Mouse (Mus musculus) forebrain, postnatal 0 days (tissue): ENCODE results near the gene Baat. TPM values are rescaled to one million over a fixed set of nuclear protein-coding genes. Genes with fewer than 3 reads are reported as not detected.

Source experiments
- ATAC-seq: fragments of 200-750 bp; cut with Nextera tagmentation; 2 replicates; pipeline ENCODE4 v1.8.0; 2017; ENCODE audit warnings: mild to moderate bottlenecking, moderate library complexity
- DNase-seq: peaks from one replicate; pipeline ENCODE4 v3.0.0-alpha.2; 2015
- H3K27ac ChIP-seq: fragments of 300-500 bp; sonication (generic); 2 replicates; pipeline ENCODE4 v1.5.1; 2014; ENCODE audit warnings: low read depth, mild to moderate bottlenecking, antibody characterized with exemption, low read length, moderate library complexity, mixed read lengths
- H3K27me3 ChIP-seq: fragments of 300-500 bp; sonication (generic); 2 replicates; pipeline ENCODE4 v1.6.1; 2014; ENCODE audit warnings: mild to moderate bottlenecking, low read length, mixed read lengths; ENCODE audit not compliant: insufficient read depth
- H3K36me3 ChIP-seq: fragments of 300-500 bp; sonication (generic); 2 replicates; pipeline ENCODE4 v1.6.1; 2014; ENCODE audit warnings: mild to moderate bottlenecking, moderate library complexity; ENCODE audit not compliant: insufficient read depth
- H3K4me1 ChIP-seq: fragments of 300-500 bp; sonication (generic); 2 replicates; pipeline ENCODE4 v1.6.1; 2014; ENCODE audit warnings: antibody characterized with exemption; ENCODE audit not compliant: insufficient read depth
- H3K4me2 ChIP-seq: fragments of 300-500 bp; sonication (generic); 2 replicates; pipeline ENCODE4 v1.6.1; 2014; ENCODE audit warnings: low read depth, mild to moderate bottlenecking, moderate library complexity
- H3K4me3 ChIP-seq: fragments of 300-500 bp; sonication (generic); 2 replicates; pipeline ENCODE4 v1.5.1; 2014; ENCODE audit warnings: low read depth, low read length, mixed read lengths
- H3K9ac ChIP-seq: fragments of 300-500 bp; sonication (generic); 2 replicates; pipeline ENCODE4 v1.6.1; 2014; ENCODE audit warnings: mild to moderate bottlenecking
- H3K9me3 ChIP-seq: fragments of 300-500 bp; sonication (generic); 2 replicates; pipeline ENCODE4 v1.6.1; 2016; ENCODE audit warnings: low read length
- CTCF ChIP-seq: sonication (generic); IDR thresholded peaks from 2 replicates; pipeline ENCODE4 v1.5.1; 2016; ENCODE audit warnings: antibody characterized with exemption, control low read depth, low read depth
- WGBS: fragments of 180-500 bp; shearing (Covaris S2); extraction: QIAGEN DNeasy Blood & Tissue Kit; methylation state at CpG from one replicate; pipeline ENCODE4 v1.1.7; 2014; 5-methylcytosine and 5-hydroxymethylcytosine counted together
- polyA plus RNA-seq: library from polyadenylated mRNA; unstranded; fragments of >200 nt; fragmentation: Nextera tagmentation; extraction: Ambion mirVana; gene quantifications from 2 replicates; pipeline ENCODE4 v1.2.1, GENCODE M21; 2015
- total RNA-seq: library from RNA; depleted of rRNA; stranded (reverse); fragments of >200 nt; gene quantifications from 2 replicates; pipeline ENCODE4 v1.2.3, GENCODE M21; 2014; rRNA removed

Baat gene
- total RNA-seq = not detected in 2 replicates
- polyA plus RNA-seq = 0.10 TPM in 1 of 2 replicates, not detected in the other

DNA sequence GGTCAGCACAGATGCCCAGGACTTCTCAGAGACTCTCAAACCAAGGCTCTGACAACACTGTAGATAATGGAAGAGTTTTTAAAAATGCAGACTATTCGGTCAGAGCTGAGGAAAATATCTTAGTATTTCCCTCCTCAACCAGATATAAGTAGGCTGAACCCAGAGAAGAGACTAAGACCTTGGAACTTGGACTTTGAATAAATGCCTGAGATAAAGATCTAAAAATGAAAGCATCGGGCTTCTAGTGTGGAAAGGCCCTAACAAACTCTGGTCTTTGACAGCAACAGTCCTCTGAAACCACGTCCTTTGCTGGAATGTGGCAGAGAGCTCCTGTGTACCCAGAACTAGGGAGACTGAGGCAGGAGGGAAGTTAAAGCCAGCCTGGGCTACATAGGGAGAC lies at the start of gene Baat:
TSS of gene Baat (minus strand) at position 172 of the 400 bp plus-strand sequence.
- H3K4me3 ChIP-seq = no peak within 1 kb of the TSS
- H3K27ac ChIP-seq = no peak within 1 kb of the TSS
- no peak within 1 kb of the TSS for H3K4me2 ChIP-seq
- H3K36me3 ChIP-seq = no peaks in the 10 kb centered on the region
- H3K9me3 ChIP-seq = no peaks in the 10 kb centered on the region
- H3K4me1 ChIP-seq = no peaks in the 10 kb centered on the region
- H3K27me3 ChIP-seq = no peaks in the 10 kb centered on the region
- DNase-seq = no peak
- TF ChIP-seq CTCF = no peak
- H3K9ac ChIP-seq = no peak within 1 kb of the TSS
- no peak for ATAC-seq
- WGBS = 83% methylated on average over 3 of the region's 3 CpGs

DNA sequence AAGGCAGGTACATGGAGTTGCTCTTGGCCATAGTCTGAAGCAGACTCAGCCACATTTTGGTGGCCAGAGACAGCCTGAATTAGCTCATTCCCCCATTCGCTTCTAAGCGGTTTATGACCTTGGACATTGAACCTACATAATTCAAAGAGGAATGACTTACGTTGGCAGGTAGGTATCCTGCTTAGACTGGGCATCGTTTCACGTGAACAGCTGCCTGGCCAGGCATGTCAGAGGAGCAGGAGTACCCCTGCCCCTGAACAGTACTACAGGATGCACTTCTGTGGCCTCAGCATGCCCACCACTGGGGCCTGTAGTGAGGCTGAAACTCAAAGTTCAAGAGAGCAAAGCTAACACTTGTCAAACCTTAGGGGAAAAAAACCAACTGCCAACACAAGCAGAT lies 47.0 kb upstream of the Baat start:
- H3K27me3 ChIP-seq = no peaks in the 10 kb centered on the region
- no peak overlapping the region for H3K27ac ChIP-seq
- no peak overlapping the region for H3K4me3 ChIP-seq
- TF ChIP-seq CTCF = no peak
- H3K4me1 ChIP-seq = no peaks in the 10 kb centered on the region
- no peak overlapping the region for H3K9ac ChIP-seq
- H3K36me3 ChIP-seq = no peaks in the 10 kb centered on the region
- DNase-seq (no peak), ATAC-seq (no peak)
- WGBS = 90% methylated on average over 5 of the region's 5 CpGs
- H3K4me2 ChIP-seq = no peak overlapping the region
- H3K9me3 ChIP-seq = no peaks in the 10 kb centered on the region

DNA sequence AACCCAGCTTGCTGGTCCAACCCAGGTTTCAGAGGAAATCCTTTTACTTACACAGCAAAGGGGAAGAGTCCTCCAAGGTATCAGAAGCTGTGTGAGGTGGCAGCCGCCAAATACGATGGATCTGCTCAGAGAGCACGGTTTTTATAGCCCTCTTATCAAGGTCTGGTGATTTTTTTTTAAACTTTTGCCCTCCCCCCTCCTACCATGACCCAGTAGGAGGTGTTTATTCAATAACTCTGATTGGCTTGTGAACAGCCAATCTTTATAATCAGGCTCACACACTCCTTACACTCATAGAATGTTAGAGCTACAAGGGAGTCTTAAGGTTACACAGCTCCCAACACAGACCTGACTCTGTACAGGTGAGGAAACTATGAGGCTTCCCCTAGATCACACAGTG lies 43.0 kb upstream of the Baat start, which contains the start of gene Aldob:
TSS of gene Aldob (minus strand) at position 164 of the 400 bp plus-strand sequence.
- Histone ChIP-seq H3K27me3 (no peaks in the 10 kb centered on the region), H3K4me1 (no peaks in the 10 kb centered on the region), H3K4me3 (no peak within 1 kb of the TSS), H3K27ac (no peak within 1 kb of the TSS), H3K9ac (no peak within 1 kb of the TSS), H3K4me2 (no peak within 1 kb of the TSS), H3K9me3 (no peaks in the 10 kb centered on the region), H3K36me3 (no peaks in the 10 kb centered on the region)
- ATAC-seq = no peak
- 69% methylated on average over 3 of the region's 3 CpGs for WGBS
- DNase-seq = no peak
- TF ChIP-seq CTCF = no peak

DNA sequence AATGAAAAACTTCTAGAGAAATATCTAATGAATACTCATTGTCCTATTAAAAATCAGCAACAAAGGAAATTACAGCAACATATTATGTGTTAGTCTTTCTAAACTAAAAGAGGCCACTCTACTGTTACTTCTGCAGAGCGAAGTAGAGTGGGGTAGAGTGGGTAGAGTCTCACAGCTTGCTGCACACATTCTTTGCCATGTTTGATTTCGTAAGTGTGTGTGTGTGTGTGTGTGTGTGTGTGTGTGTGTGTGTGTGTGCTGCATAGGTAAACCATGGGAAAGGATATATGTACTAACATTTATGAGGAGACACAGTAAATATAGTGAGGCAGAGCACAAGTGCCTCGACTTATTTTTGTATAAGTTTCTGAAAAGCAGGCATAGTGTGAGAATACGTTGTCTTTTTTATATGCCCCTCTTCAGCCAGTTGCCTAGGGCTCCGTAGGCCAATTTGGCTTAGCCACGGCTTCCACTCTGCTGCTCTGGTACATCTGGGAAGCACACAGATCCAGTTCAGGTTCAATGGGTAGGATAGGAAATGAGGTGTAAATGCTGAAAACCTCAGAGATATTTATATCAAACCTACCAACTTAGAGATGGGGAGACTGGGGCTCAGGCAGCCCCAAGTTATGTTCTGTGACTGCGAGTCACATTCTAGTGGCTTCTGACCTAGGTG lies 41.3 kb upstream of the Baat start:
- ATAC-seq (no peak), DNase-seq (no peak)
- H3K27me3 ChIP-seq = no peaks in the 10 kb centered on the region
- no peak overlapping the region for H3K4me2 ChIP-seq
- H3K9me3 ChIP-seq = no peaks in the 10 kb centered on the region
- whole genome bisulfite sequencing = 90% methylated on average over 7 of the region's 7 CpGs
- H3K36me3 ChIP-seq = no peaks in the 10 kb centered on the region
- H3K4me1 ChIP-seq = no peaks in the 10 kb centered on the region
- H3K27ac ChIP-seq = no peak overlapping the region
- no peak overlapping the region for H3K9ac ChIP-seq
- no peak for TF ChIP-seq CTCF
- no peak overlapping the region for H3K4me3 ChIP-seq

DNA sequence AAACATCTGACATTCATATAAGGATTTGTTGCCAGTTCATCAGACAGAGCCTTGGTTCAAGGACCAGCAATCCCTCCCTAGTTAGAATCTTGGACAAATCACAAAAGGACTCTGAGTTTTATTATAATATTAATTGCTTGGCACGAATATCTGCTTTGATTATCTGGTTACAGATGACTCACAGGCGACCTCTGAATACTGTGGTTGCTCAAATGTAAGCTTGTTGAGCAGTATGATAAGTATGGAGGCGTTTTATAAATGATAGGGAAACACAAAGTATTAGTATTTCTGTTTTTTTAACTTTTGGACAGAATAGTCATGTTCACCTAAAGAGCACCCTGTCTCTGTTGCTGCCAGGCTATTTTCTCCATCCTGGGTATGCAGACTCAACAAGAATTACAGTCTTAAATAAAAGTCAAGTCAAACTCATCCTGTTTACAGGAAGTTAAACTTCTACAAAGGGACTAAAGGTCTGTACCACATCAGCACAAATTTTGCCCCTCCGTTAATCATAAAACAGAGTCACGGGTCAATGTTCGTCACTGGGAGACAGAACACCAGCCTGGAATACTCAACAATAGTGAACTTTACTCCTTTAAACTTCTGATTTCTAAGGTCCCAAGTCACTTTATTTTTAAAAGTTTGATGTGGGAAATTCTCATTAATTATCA lies 40.7 kb upstream of the Baat start:
- H3K9me3 ChIP-seq = no peaks in the 10 kb centered on the region
- no peaks in the 10 kb centered on the region for H3K36me3 ChIP-seq
- WGBS = 77% methylated on average over 6 of the region's 6 CpGs
- no peak overlapping the region for H3K4me3 ChIP-seq
- TF ChIP-seq CTCF = no peak
- ATAC-seq = no peak
- no peak overlapping the region for H3K4me2 ChIP-seq
- no peak overlapping the region for H3K27ac ChIP-seq
- H3K27me3 ChIP-seq = no peaks in the 10 kb centered on the region
- no peak overlapping the region for H3K9ac ChIP-seq
- no peak for DNase-seq
- no peaks in the 10 kb centered on the region for H3K4me1 ChIP-seq

DNA sequence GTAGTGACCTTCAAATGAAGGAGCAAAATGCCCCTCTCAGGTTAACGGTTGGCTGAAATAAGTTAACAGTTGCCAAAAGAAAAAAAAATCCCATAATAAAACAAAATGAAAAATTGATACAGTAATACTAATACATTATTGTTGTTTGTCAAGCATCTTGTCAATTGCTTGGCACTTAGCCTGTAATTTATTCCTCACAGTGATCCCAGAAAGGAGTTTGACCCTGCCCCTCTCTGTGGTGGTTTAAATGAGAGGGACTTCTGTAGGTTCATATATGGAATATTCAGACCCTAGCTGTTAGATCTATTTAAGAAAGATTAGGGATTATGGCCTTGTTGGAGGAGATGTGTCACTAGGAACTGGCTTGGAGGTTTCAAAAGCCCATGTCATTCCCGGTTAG lies 39.7 kb upstream of the Baat start:
- no peaks in the 10 kb centered on the region for H3K36me3 ChIP-seq
- no peak overlapping the region for H3K27ac ChIP-seq
- 86% methylated on average over 2 of the region's 2 CpGs for WGBS
- no peak overlapping the region for H3K4me3 ChIP-seq
- H3K4me1 ChIP-seq = no peaks in the 10 kb centered on the region
- no peaks in the 10 kb centered on the region for H3K27me3 ChIP-seq
- no peak for DNase-seq
- no peak for ATAC-seq
- H3K4me2 ChIP-seq = no peak overlapping the region
- H3K9ac ChIP-seq = no peak overlapping the region
- H3K9me3 ChIP-seq = no peaks in the 10 kb centered on the region
- TF ChIP-seq CTCF = no peak

DNA sequence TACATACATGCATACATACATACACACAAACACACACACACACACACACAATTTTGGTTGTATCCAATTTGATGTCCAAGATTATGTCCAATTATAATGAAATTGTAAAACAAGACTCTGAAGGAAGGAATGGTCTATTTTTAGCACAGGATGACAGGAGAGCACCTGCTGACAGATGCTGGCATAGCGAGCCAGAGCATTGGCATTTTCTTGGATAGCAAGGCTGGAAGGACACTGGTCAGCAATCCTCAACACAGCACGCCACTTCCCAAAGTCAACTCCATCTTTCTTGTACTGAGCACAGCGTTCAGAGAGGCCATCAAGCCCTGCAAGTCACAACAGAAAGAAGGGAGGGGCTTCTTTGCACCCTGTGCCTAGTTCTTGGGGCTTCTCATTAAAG lies 34.6 kb upstream of the Baat start:
- no peak for DNase-seq
- H3K36me3 ChIP-seq = no peaks in the 10 kb centered on the region
- TF ChIP-seq CTCF = no peak
- no peaks in the 10 kb centered on the region for H3K9me3 ChIP-seq
- H3K4me2 ChIP-seq = no peak overlapping the region
- no peak overlapping the region for H3K4me3 ChIP-seq
- no peaks in the 10 kb centered on the region for H3K27me3 ChIP-seq
- H3K9ac ChIP-seq = no peak overlapping the region
- 61% methylated on average over 3 of the region's 3 CpGs for WGBS
- H3K27ac ChIP-seq = no peak overlapping the region
- no peak for ATAC-seq
- H3K4me1 ChIP-seq = no peaks in the 10 kb centered on the region
